Mouse (Mus musculus) midbrain, embryonic 14.5 days (tissue): ENCODE data around the gene Glce. TPM values are rescaled to one million over a fixed set of nuclear protein-coding genes. Genes with fewer than 3 reads are reported as not detected.

Experiments
- ATAC-seq: fragments of 200-750 bp; cut with Nextera tagmentation; 2 replicates; pipeline ENCODE4 v1.8.0; 2017; ENCODE audit warnings: moderate number of reproducible peaks, moderate library complexity; ENCODE audit not compliant: low FRiP score, low TSS enrichment
- DNase-seq: peaks from one replicate; pipeline ENCODE4 v3.0.0-alpha.2; 2015
- H3K27ac ChIP-seq: fragments of 300-500 bp; sonication (generic); replicated peaks from 2 replicates; pipeline ENCODE4 v1.5.1; 2014; ENCODE audit warnings: mild to moderate bottlenecking, low read depth, low read length, moderate library complexity
- H3K27me3 ChIP-seq: fragments of 300-500 bp; sonication (generic); 2 replicates; pipeline ENCODE4 v1.6.1; 2014; ENCODE audit warnings: low read length, control low read depth, mixed read lengths; ENCODE audit not compliant: control insufficient read depth, insufficient read depth
- H3K36me3 ChIP-seq: fragments of 300-500 bp; sonication (generic); 2 replicates; pipeline ENCODE4 v1.6.1; 2014; ENCODE audit warnings: low read length, control low read depth; ENCODE audit not compliant: control insufficient read depth, insufficient read depth
- H3K4me1 ChIP-seq: fragments of 300-500 bp; sonication (generic); 2 replicates; pipeline ENCODE4 v1.6.1; 2014; ENCODE audit warnings: mild to moderate bottlenecking, antibody characterized with exemption, low read length, control low read depth; ENCODE audit not compliant: control insufficient read depth, insufficient read depth
- H3K4me2 ChIP-seq: fragments of 300-500 bp; sonication (generic); 2 replicates; pipeline ENCODE4 v1.6.1; 2014; ENCODE audit warnings: mild to moderate bottlenecking, low read length, moderate library complexity
- H3K4me3 ChIP-seq: fragments of 300-500 bp; sonication (generic); replicated peaks from 2 replicates; pipeline ENCODE4 v1.5.1; 2014; ENCODE audit warnings: low read depth, low read length
- H3K9ac ChIP-seq: fragments of 300-500 bp; sonication (generic); replicated peaks from 2 replicates; pipeline ENCODE4 v1.6.1; 2014; ENCODE audit warnings: mild to moderate bottlenecking, low read length, moderate library complexity
- H3K9me3 ChIP-seq: fragments of 300-500 bp; sonication (generic); 2 replicates; pipeline ENCODE4 v1.6.1; 2016; ENCODE audit warnings: low read length, control low read depth, mixed read lengths; ENCODE audit not compliant: control insufficient read depth
- WGBS: fragments of 180-500 bp; shearing (Covaris S2); extraction: QIAGEN DNeasy Blood & Tissue Kit; methylation state at CpG from one replicate; pipeline ENCODE4 v1.1.7; 2014; 5-methylcytosine and 5-hydroxymethylcytosine counted together
- polyA plus RNA-seq: library from polyadenylated mRNA; unstranded; fragments of >200 nt; fragmentation: Nextera tagmentation; extraction: Ambion mirVana; gene quantifications from 2 replicates; pipeline ENCODE4 v1.2.1, GENCODE M21; 2014

The Glce gene
- polyA plus RNA-seq, 1 experiment from 2014 or later = 20.2 TPM

DNA sequence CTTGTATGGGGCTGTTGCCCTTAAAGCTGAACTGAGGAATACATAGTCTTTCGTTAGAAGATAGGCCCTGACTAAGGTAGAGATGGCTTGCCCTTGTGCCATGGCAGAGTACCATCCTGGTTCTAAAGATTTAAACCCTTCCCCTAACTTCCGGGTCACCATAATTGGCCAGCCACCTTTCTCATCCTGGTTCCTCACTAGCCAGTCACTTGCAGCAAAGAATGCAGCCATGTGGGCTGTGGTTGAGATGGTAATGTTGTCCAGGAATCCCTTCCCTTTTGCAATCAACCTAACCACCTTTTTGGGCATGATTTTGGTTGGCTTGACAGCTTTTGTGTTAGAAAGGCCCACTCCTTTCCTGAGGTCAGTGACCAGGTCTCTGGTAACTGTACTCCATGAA lies 62.0 kb downstream of the Glce start:
- H3K9ac ChIP-seq = no peak overlapping the region
- H3K4me1 ChIP-seq = no peaks in the 10 kb centered on the region
- 97% methylated on average over 2 of the region's 2 CpGs for WGBS
- peaks cover 8% of the 10 kb centered on the region; the same call in 1 of the 2 replicates for H3K36me3 ChIP-seq
- no peak overlapping the region for H3K4me2 ChIP-seq
- no peak overlapping the region for H3K4me3 ChIP-seq
- H3K27me3 ChIP-seq = no peaks in the 10 kb centered on the region
- no peak overlapping the region for H3K27ac ChIP-seq
- ATAC-seq = no peak
- DNase-seq = no peak
- H3K9me3 ChIP-seq = no peaks in the 10 kb centered on the region

DNA sequence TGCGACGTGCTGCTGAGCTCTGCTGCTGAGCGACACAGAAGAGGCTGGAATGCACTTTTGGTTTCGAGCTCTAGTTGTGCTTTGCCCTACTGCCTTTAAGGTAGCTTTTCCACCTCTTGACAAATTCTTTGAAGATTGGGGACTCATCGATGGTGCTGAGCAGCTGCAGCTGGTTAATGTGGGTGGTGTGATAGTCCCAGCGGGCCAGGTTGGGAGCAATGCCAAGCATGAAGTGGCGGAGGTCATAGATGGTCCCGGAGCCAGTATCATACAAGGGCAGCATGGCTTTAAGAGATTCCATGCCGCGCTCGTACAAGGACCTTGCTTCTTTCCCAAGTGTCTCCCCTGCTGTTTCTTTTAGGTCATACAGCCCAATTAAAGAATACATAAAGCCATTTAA lies 62.5 kb downstream of the Glce start:
- WGBS = 93% methylated on average over 11 of the region's 11 CpGs
- no peak overlapping the region for H3K4me2 ChIP-seq
- ATAC-seq = no peak
- no peaks in the 10 kb centered on the region for H3K9me3 ChIP-seq
- no peaks in the 10 kb centered on the region for H3K27me3 ChIP-seq
- no peak overlapping the region for H3K4me3 ChIP-seq
- H3K27ac ChIP-seq = no peak overlapping the region
- H3K4me1 ChIP-seq = no peaks in the 10 kb centered on the region
- DNase-seq = no peak
- no peak overlapping the region for H3K9ac ChIP-seq
- peaks cover 8% of the 10 kb centered on the region; the same call in 1 of the 2 replicates for H3K36me3 ChIP-seq

GRCm38 (mm10) chr9:62057881-62058506 lies 64.5 kb downstream of the Glce start:
- WGBS = 77% methylated on average over 7 of the region's 7 CpGs

GRCm38 (mm10) chr9:62056206-62056605 lies 66.2 kb downstream of the Glce start:
- H3K27ac ChIP-seq = no peak overlapping the region
- no peak for ATAC-seq
- 88% methylated on average over 2 of the region's 2 CpGs for WGBS

More at GRCm38 (mm10) chr9:62057881-62058506, 64.5 kb downstream of the Glce start:
- no peak for ATAC-seq
- H3K36me3 ChIP-seq = peaks cover 8% of the 10 kb centered on the region; the same call in 1 of the 2 replicates
- no peak overlapping the region for H3K4me3 ChIP-seq
- H3K27me3 ChIP-seq = no peaks in the 10 kb centered on the region
- no peak for DNase-seq
- no peaks in the 10 kb centered on the region for H3K4me1 ChIP-seq
- H3K4me2 ChIP-seq = no peak overlapping the region
- no peaks in the 10 kb centered on the region for H3K9me3 ChIP-seq
- no peak overlapping the region for H3K27ac ChIP-seq
- H3K9ac ChIP-seq = no peak overlapping the region

GRCm38 (mm10) chr9:62050801-62051200 lies 71.7 kb downstream of the Glce start:
- Histone ChIP-seq H3K9me3 (no peaks in the 10 kb centered on the region), H3K4me1 (no peaks in the 10 kb centered on the region), H3K4me3 (no peak overlapping the region), H3K27me3 (no peaks in the 10 kb centered on the region), H3K9ac (no peak overlapping the region), H3K36me3 (no peaks in the 10 kb centered on the region), H3K27ac (no peak overlapping the region), H3K4me2 (no peak overlapping the region)
- DNase-seq (peak; percentile 52), ATAC-seq (no peak)
- 40% methylated on average over 4 of the region's 4 CpGs for WGBS

More at GRCm38 (mm10) chr9:62056206-62056605, 66.2 kb downstream of the Glce start:
- no peak overlapping the region for H3K9ac ChIP-seq
- H3K4me1 ChIP-seq = no peaks in the 10 kb centered on the region
- H3K4me3 ChIP-seq = no peak overlapping the region
- DNase-seq = no peak
- no peaks in the 10 kb centered on the region for H3K27me3 ChIP-seq
- no peak overlapping the region for H3K4me2 ChIP-seq
- H3K9me3 ChIP-seq = no peaks in the 10 kb centered on the region
- peaks cover 8% of the 10 kb centered on the region; the same call in 1 of the 2 replicates for H3K36me3 ChIP-seq

DNA sequence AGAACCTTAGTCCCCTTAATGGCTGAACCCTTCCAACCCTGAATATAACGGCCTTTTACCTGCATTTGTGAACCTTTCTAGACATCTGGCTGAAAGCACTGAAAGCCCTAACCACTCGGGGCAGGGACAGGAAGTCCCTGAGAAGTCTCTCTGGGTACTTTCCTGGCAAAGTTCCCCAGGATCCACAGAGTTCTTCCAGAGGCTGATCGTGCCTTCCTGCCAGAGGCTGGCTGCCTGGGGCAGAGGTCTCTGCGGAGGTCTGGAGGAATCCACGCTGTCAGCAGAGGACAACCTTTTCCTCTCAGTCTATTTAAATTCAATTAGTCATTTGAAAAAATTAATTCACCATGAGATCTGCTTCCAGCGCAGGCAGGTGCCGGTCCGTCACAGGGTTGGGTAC lies 73.3 kb downstream of the Glce start:
- no peak for ATAC-seq
- no peak for DNase-seq
- H3K36me3 ChIP-seq = no peaks in the 10 kb centered on the region
- H3K9ac ChIP-seq = no peak overlapping the region
- H3K4me2 ChIP-seq = no peak overlapping the region
- H3K27ac ChIP-seq = no peak overlapping the region
- no peaks in the 10 kb centered on the region for H3K27me3 ChIP-seq
- H3K4me1 ChIP-seq = no peaks in the 10 kb centered on the region
- H3K4me3 ChIP-seq = no peak overlapping the region
- no peaks in the 10 kb centered on the region for H3K9me3 ChIP-seq
- 55% methylated on average over 8 of the region's 8 CpGs for WGBS

GRCm38 (mm10) chr9:62042167-62042566 lies 80.3 kb downstream of the Glce start:
- DNase-seq (no peak), ATAC-seq (no peak)
- Histone ChIP-seq H3K27ac (no peak overlapping the region), H3K4me3 (no peak overlapping the region), H3K27me3 (no peaks in the 10 kb centered on the region), H3K36me3 (no peaks in the 10 kb centered on the region), H3K4me2 (no peak overlapping the region), H3K4me1 (no peaks in the 10 kb centered on the region), H3K9me3 (no peaks in the 10 kb centered on the region), H3K9ac (no peak overlapping the region)
- 94% methylated on average over 3 of the region's 3 CpGs for WGBS

GRCm38 (mm10) chr9:62040008-62040608 lies 82.3 kb downstream of the Glce start:
- Histone ChIP-seq H3K4me1 (no peaks in the 10 kb centered on the region), H3K9me3 (no peaks in the 10 kb centered on the region), H3K27me3 (no peaks in the 10 kb centered on the region), H3K4me2 (peak overlapping the region; percentile 44), H3K4me3 (peak overlapping the region; percentile 5; the same call in 1 of the 2 replicates), H3K9ac (no peak overlapping the region), H3K36me3 (no peaks in the 10 kb centered on the region), H3K27ac (no peak overlapping the region)
- WGBS = 4% methylated on average over 20 of the region's 20 CpGs
- no peak; the same call in 1 of the 2 replicates for ATAC-seq
- peak; percentile 94 for DNase-seq

DNA sequence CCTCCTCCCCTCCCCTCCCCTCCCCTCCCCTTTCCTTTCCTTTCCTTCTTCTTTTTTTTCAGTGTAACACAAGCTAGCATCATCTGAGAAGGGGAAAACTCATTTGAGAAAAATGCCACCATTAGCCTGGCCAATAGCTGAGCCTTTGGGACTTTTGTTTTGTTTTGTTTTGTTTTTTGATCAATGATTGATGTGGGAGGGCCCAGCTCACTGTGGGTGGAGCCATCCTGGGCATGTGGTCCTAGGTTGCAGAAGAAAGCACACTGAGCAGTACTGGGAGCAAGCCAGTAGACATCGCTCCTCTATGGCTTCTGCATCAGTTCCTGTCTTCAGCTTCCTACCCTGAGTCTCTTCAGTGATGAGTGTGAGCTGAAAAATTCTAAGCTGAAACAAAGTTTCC lies 86.6 kb downstream of the Glce start:
- Histone ChIP-seq H3K9me3 (no peaks in the 10 kb centered on the region), H3K4me2 (no peak overlapping the region), H3K36me3 (no peaks in the 10 kb centered on the region), H3K4me1 (no peaks in the 10 kb centered on the region), H3K9ac (no peak overlapping the region), H3K27ac (no peak overlapping the region), H3K27me3 (no peaks in the 10 kb centered on the region), H3K4me3 (no peak overlapping the region)
- DNase-seq (no peak), ATAC-seq (no peak)
- WGBS = 91% methylated on average over 1 of the region's 1 CpGs
